Mouse (Mus musculus) c-Kit-positive CD71-positive TER-119-positive erythroid progenitor cells, embryonic 14.5 days (primary cell): ENCODE results near the gene Sgf29.
A peak's percentile ranks its signal among the peaks of the same experiment; 100 is the strongest.
"Not testable (repeated sequence)": the region's sequence is repeated elsewhere in the genome, so short reads cannot be mapped to it uniquely, and the experiment has no call there.

Source experiments
- DNase-seq: peaks from one replicate; pipeline ENCODE4 v3.0.0-alpha.2; 2013; ENCODE audit warnings: low spot score

Sgf29 gene

GRCm38 (mm10) chr7:126688156-126688555 lies 39.0 kb downstream of the Sgf29 start:
- DNase-seq: not testable (repeated sequence)

GRCm38 (mm10) chr7:126689021-126689420 lies 39.9 kb downstream of the Sgf29 start:
- DNase-seq: no peak

- no peak for DNase-seq
Observed at GRCm38 (mm10) chr7:126690737-126691136, 41.6 kb downstream of the Sgf29 start.

GRCm38 (mm10) chr7:126691676-126692075 lies 42.6 kb downstream of the Sgf29 start:
- DNase-seq: no peak

- DNase-seq: no peak
Observed at GRCm38 (mm10) chr7:126692426-126692825, 43.3 kb downstream of the Sgf29 start.

GRCm38 (mm10) chr7:126693256-126693655 lies 44.1 kb downstream of the Sgf29 start:
- peak; percentile 88 for DNase-seq

GRCm38 (mm10) chr7:126693781-126694180 lies 44.7 kb downstream of the Sgf29 start:
- no peak for DNase-seq

GRCm38 (mm10) chr7:126694441-126695051 lies 45.4 kb downstream of the Sgf29 start:
- DNase-seq: no peak

GRCm38 (mm10) chr7:126695210-126695611 lies 46.1 kb downstream of the Sgf29 start, which contains the start of gene Bola2:
Bola2 (plus strand) TSS chr7:126695401.
- DNase-seq: peak; percentile 75

- peak; percentile 96 for DNase-seq
Observed at GRCm38 (mm10) chr7:126695631-126696207, 46.6 kb downstream of the Sgf29 start, which contains the start of gene Slx1b. Slx1b (minus strand) TSS chr7:126695784.

- DNase-seq: no peak
Observed at GRCm38 (mm10) chr7:126696303-126696702, 47.2 kb downstream of the Sgf29 start.

- DNase-seq: no peak
Observed at GRCm38 (mm10) chr7:126696886-126697285, 47.8 kb downstream of the Sgf29 start.

GRCm38 (mm10) chr7:126697838-126698237 lies 48.7 kb downstream of the Sgf29 start:
- no peak for DNase-seq

- DNase-seq: no peak
Observed at GRCm38 (mm10) chr7:126700063-126701015, 51.2 kb downstream of the Sgf29 start.

GRCm38 (mm10) chr7:126701070-126701469 lies 52.0 kb downstream of the Sgf29 start:
- peak; percentile 85 for DNase-seq

- DNase-seq: no peak
Observed at GRCm38 (mm10) chr7:126701559-126702357, 52.6 kb downstream of the Sgf29 start.

- DNase-seq: no peak
Observed at GRCm38 (mm10) chr7:126702358-126702757, 53.2 kb downstream of the Sgf29 start.

GRCm38 (mm10) chr7:126702861-126703756 lies 54.0 kb downstream of the Sgf29 start:
- DNase-seq: no peak

- no peak for DNase-seq
Observed at GRCm38 (mm10) chr7:126703757-126704077, 54.6 kb downstream of the Sgf29 start.

- no peak for DNase-seq
Observed at GRCm38 (mm10) chr7:126704121-126704980, 55.2 kb downstream of the Sgf29 start.
